Mouse (Mus musculus) bone marrow macrophage, adult 2 months (primary cell): ENCODE data around the gene Lmbrd1.

Source experiments
- CTCF ChIP-seq: IDR thresholded peaks from 2 replicates; pipeline ENCODE4 v1.5.1; 2012; ENCODE audit warnings: low read depth, mild to moderate bottlenecking, low read length, moderate library complexity
- POLR2A ChIP-seq: IDR thresholded peaks from 2 replicates; pipeline ENCODE4 v1.6.1; 2012; ENCODE audit warnings: mild to moderate bottlenecking, low read depth, low read length, borderline replicate concordance

- TF ChIP-seq POLR2A, result no peak
- TF ChIP-seq CTCF, result no peak
Measured at GRCm38 (mm10) chr1:24697677-24698076, 19.2 kb downstream of the Lmbrd1 start.
